Mouse (Mus musculus) mouse embryonic stem cell (cell line): Measurements from ENCODE around the gene Batf.
"Not testable (repeated sequence)": the region's sequence is repeated elsewhere in the genome, so short reads cannot be mapped to it uniquely, and the experiment has no call there.

Experiments used
- in situ Hi-C, 2 experiments: fragments of 300-500 bp; cut with MboI; formaldehyde crosslinking; loops; 1 replicate in 1 of 2; 3 replicates in 1 of 2; pipeline ENCODE4 v1.14.3; 2019 to 2020; ENCODE audit warnings: low sequenced_read_pairs in 2 of 2, low pct_unique_long_range_greater_than_20kb in 1 of 2, mixed read lengths in 1 of 2; ENCODE audit not compliant: unreplicated experiment in 1 of 2

Gene Batf

GRCm38 (mm10) chr12:85673914-85674313 lies 12.6 kb upstream of the Batf start:
- in situ Hi-C loops: loop anchor here (25.0 kb wide), 2 partner anchors 287 to 312 kb away; partner anchors contain the start of gene Tmed10 (in 1 of the 2)

- in situ Hi-C loops: no loop called here
These were observed 7.4 kb upstream of the Batf start for GRCm38 (mm10) chr12:85679117-85679516.

- in situ Hi-C loops: no loop called here
These were observed 6.7 kb upstream of the Batf start for GRCm38 (mm10) chr12:85679808-85680207.

- in situ Hi-C loops: no loop called here
These were observed 4.1 kb upstream of the Batf start for GRCm38 (mm10) chr12:85682328-85682727.

- in situ Hi-C loops: no loop called here
These were observed 1.8 kb upstream of the Batf start for GRCm38 (mm10) chr12:85684411-85685275.

GRCm38 (mm10) chr12:85687217-85687533 lies 706 bp downstream of the Batf start:
- in situ Hi-C loops: no loop called here

- in situ Hi-C loops: no loop called here
These were observed 1.4 kb downstream of the Batf start for GRCm38 (mm10) chr12:85687846-85688245.

- in situ Hi-C loops: no loop called here
These were observed 9.3 kb downstream of the Batf start for GRCm38 (mm10) chr12:85695787-85696186.

GRCm38 (mm10) chr12:85696436-85696835 lies 10.0 kb downstream of the Batf start:
- in situ Hi-C loops: no loop called here

- in situ Hi-C loops: not testable (repeated sequence)
These were observed 11.7 kb downstream of the Batf start for GRCm38 (mm10) chr12:85698179-85698578.

GRCm38 (mm10) chr12:85700191-85700841 lies 13.8 kb downstream of the Batf start:
- in situ Hi-C loops: loop anchor here in 1 of 2 experiments (25.0 kb wide), 1 partner anchor 387 kb away; the partner anchor contains the start of genes Ift43 and Tgfb3

- in situ Hi-C loops: loop anchor here in 1 of 2 experiments (25.0 kb wide), 1 partner anchor 386 kb away; the partner anchor contains the start of genes Ift43 and Tgfb3
These were observed 14.4 kb downstream of the Batf start for GRCm38 (mm10) chr12:85700842-85701223.

- in situ Hi-C loops: loop anchor here in 1 of 2 experiments (25.0 kb wide), 1 partner anchor 385 kb away; the partner anchor contains the start of genes Ift43 and Tgfb3
These were observed 15.9 kb downstream of the Batf start for GRCm38 (mm10) chr12:85702166-85703055.

- in situ Hi-C loops: loop anchor here in 1 of 2 experiments (25.0 kb wide), 1 partner anchor 384 kb away; the partner anchor contains the start of genes Ift43 and Tgfb3
These were observed 17.0 kb downstream of the Batf start for GRCm38 (mm10) chr12:85703507-85703906.

GRCm38 (mm10) chr12:85704566-85704965 lies 18.1 kb downstream of the Batf start:
- in situ Hi-C loops: loop anchor here in 1 of 2 experiments (25.0 kb wide), 1 partner anchor 383 kb away; the partner anchor contains the start of genes Ift43 and Tgfb3

- in situ Hi-C loops: loop anchor here in 1 of 2 experiments (25.0 kb wide), 1 partner anchor 382 kb away; the partner anchor contains the start of genes Ift43 and Tgfb3
These were observed 18.7 kb downstream of the Batf start for GRCm38 (mm10) chr12:85705002-85705830.

- in situ Hi-C loops: loop anchor here in 1 of 2 experiments (25.0 kb wide), 1 partner anchor 381 kb away; the partner anchor contains the start of genes Ift43 and Tgfb3
These were observed 19.5 kb downstream of the Batf start for GRCm38 (mm10) chr12:85705831-85706530.
